Comparison of ENCODE assay signal across 21 mouse cellular contexts in genomic region chr7:101356868-101357267, GRCm38 (mm10). TPM values are rescaled to one million over a fixed set of nuclear protein-coding genes. Genes with fewer than 3 reads are reported as not detected.
A peak's percentile ranks its signal among the peaks of the same experiment; 100 is the strongest.
DNase-seq lines count a peak whose midpoint lies in the region; ATAC-seq lines count a peak whose summit lies in the region.
"Had no signal": no experiment of that assay in that cellular context is flagged by ENCODE, and none has a peak within 500 bp of the region (broad histone marks: within the 10 kb centered on the region; RNA-seq: fewer than 3 reads in every experiment).

No protein-coding gene starts in this region.

- H3K9me3 ChIP-seq in forebrain, embryonic 10.5 days = no peaks in the 10 kb centered on the region
- no peaks in the 10 kb centered on the region for H3K9me3 ChIP-seq in forebrain, embryonic 14.5 days (replicated peaks; ENCODE audit: control insufficient read depth, low read length)
- H3K9me3 ChIP-seq in midbrain, embryonic 10.5 days (replicated peaks) = no peaks in the 10 kb centered on the region
- no peaks in the 10 kb centered on the region for H3K9me3 ChIP-seq in midbrain, embryonic 16.5 days (replicated peaks; ENCODE audit: control insufficient read depth, low read length, poor library complexity, severe bottlenecking)
- no peaks in the 10 kb centered on the region for H3K9me3 ChIP-seq in liver, embryonic 12.5 days (replicated peaks)
- H3K9me3 ChIP-seq: embryonic facial prominence, embryonic 12.5 days; hindbrain, embryonic 12.5 days had no signal

- 71% methylated on average over 3 of the region's 3 CpGs for WGBS in forebrain, embryonic 10.5 days
- WGBS in forebrain, embryonic 14.5 days = 67% methylated on average over 3 of the region's 3 CpGs
- WGBS in midbrain, embryonic 10.5 days = 57% methylated on average over 3 of the region's 3 CpGs
- 78% methylated on average over 3 of the region's 3 CpGs for WGBS in midbrain, embryonic 16.5 days
- 45% methylated on average over 3 of the region's 3 CpGs for WGBS in liver, embryonic 12.5 days (ENCODE audit: insufficient replicate concordance)

- DNase-seq in forebrain, embryonic 10.5 days (ENCODE audit: extremely low spot score, low spot score) = no peak
- no peak for DNase-seq in forebrain, embryonic 14.5 days (ENCODE audit: low spot score)
- no peak for DNase-seq in midbrain, embryonic 10.5 days (ENCODE audit: low spot score)
- DNase-seq in splenic B cell, adult 2 months (ENCODE audit: low read depth, low spot score) = peak; percentile 40
- no peak for DNase-seq in MN1 (ENCODE audit: low spot score)
- no peak for DNase-seq in T-cell, adult 2 months (ENCODE audit: low spot score)
- DNase-seq: adrenal gland, postnatal 25 days; cerebellum, postnatal 14 days; kidney, adult 11 months; kidney, postnatal 14 days; left cerebral cortex, postnatal 4 days; midbrain, embryonic 14.5 days; retina, postnatal 1 day; thymus, adult 2 months had no signal

- H3K9ac ChIP-seq in forebrain, embryonic 14.5 days (ENCODE audit: low read length) = no peak overlapping the region
- H3K9ac ChIP-seq in midbrain, embryonic 16.5 days (ENCODE audit: low read depth, low read length) = no peak overlapping the region
- H3K9ac ChIP-seq in liver, embryonic 12.5 days = no peak overlapping the region
- H3K9ac ChIP-seq: embryonic facial prominence, embryonic 12.5 days; hindbrain, embryonic 12.5 days had no signal

- no peak for ATAC-seq in forebrain, embryonic 14.5 days
- ATAC-seq in midbrain, embryonic 16.5 days = no peak
- ATAC-seq in liver, embryonic 12.5 days = 0 out of 2 replicates have a peak, but pooled peaks have one; percentile 21

- no peak overlapping the region for H3K4me3 ChIP-seq in forebrain, embryonic 10.5 days
- no peak overlapping the region for H3K4me3 ChIP-seq in forebrain, embryonic 14.5 days (ENCODE audit: low read depth, low read length)
- H3K4me3 ChIP-seq in midbrain, embryonic 10.5 days = no peak overlapping the region
- no peak overlapping the region for H3K4me3 ChIP-seq in midbrain, embryonic 16.5 days (ENCODE audit: low read depth, low read length)
- H3K4me3 ChIP-seq in liver, embryonic 12.5 days = no peak overlapping the region
- H3K4me3 ChIP-seq: embryonic facial prominence, embryonic 12.5 days; heart, adult 2 months; hindbrain, embryonic 12.5 days had no signal

- H3K27ac ChIP-seq in forebrain, embryonic 10.5 days = peak overlapping the region; percentile 40
- H3K27ac ChIP-seq in forebrain, embryonic 14.5 days (ENCODE audit: low read depth, low read length) = no peak overlapping the region
- peak overlapping the region; percentile 33 for H3K27ac ChIP-seq in midbrain, embryonic 10.5 days (replicated peaks)
- no peak overlapping the region for H3K27ac ChIP-seq in midbrain, embryonic 16.5 days (ENCODE audit: low read length)
- H3K27ac ChIP-seq in liver, embryonic 12.5 days = peak overlapping the region; percentile 10; the same call in 1 of the 2 replicates
- H3K27ac ChIP-seq: embryonic facial prominence, embryonic 12.5 days; heart, adult 2 months; hindbrain, embryonic 12.5 days had no signal

- no peaks in the 10 kb centered on the region for H3K36me3 ChIP-seq in forebrain, embryonic 10.5 days (replicated peaks)
- no peaks in the 10 kb centered on the region for H3K36me3 ChIP-seq in forebrain, embryonic 14.5 days (ENCODE audit: control insufficient read depth, insufficient read depth, low read length)
- H3K36me3 ChIP-seq in midbrain, embryonic 10.5 days = no peaks in the 10 kb centered on the region
- no peaks in the 10 kb centered on the region for H3K36me3 ChIP-seq in midbrain, embryonic 16.5 days (ENCODE audit: control insufficient read depth, insufficient read depth, low read length)
- H3K36me3 ChIP-seq in liver, embryonic 12.5 days = no peaks in the 10 kb centered on the region; the same call in 1 of the 2 replicates
- no peaks in the 10 kb centered on the region; the same call in none of the 2 replicates for H3K36me3 ChIP-seq in splenic B cell, adult 2 months (ENCODE audit: control insufficient read depth, insufficient read depth, low read length, poor library complexity, severe bottlenecking)
- H3K36me3 ChIP-seq: embryonic facial prominence, embryonic 12.5 days; hindbrain, embryonic 12.5 days had no signal

- H3K27me3 ChIP-seq in forebrain, embryonic 10.5 days (ENCODE audit: poor library complexity, severe bottlenecking) = no peaks in the 10 kb centered on the region
- H3K27me3 ChIP-seq in forebrain, embryonic 14.5 days (replicated peaks; ENCODE audit: control insufficient read depth, insufficient read depth, low read length) = no peaks in the 10 kb centered on the region
- no peaks in the 10 kb centered on the region for H3K27me3 ChIP-seq in midbrain, embryonic 10.5 days (ENCODE audit: low read depth, poor library complexity, severe bottlenecking)
- no peaks in the 10 kb centered on the region for H3K27me3 ChIP-seq in midbrain, embryonic 16.5 days (ENCODE audit: control insufficient read depth, insufficient read depth, low read depth, low read length)
- no peaks in the 10 kb centered on the region for H3K27me3 ChIP-seq in liver, embryonic 12.5 days (replicated peaks)
- no peaks in the 10 kb centered on the region for H3K27me3 ChIP-seq in splenic B cell, adult 2 months (ENCODE audit: control insufficient read depth, insufficient read depth, low read length, poor library complexity, severe bottlenecking)
- H3K27me3 ChIP-seq: embryonic facial prominence, embryonic 12.5 days; hindbrain, embryonic 12.5 days had no signal

- H3K4me1 ChIP-seq in forebrain, embryonic 10.5 days = peaks cover 21% of the 10 kb centered on the region
- H3K4me1 ChIP-seq in forebrain, embryonic 14.5 days (ENCODE audit: control insufficient read depth, insufficient read depth, low read length) = no peaks in the 10 kb centered on the region
- peaks cover 15% of the 10 kb centered on the region for H3K4me1 ChIP-seq in midbrain, embryonic 10.5 days
- H3K4me1 ChIP-seq in midbrain, embryonic 16.5 days (ENCODE audit: control insufficient read depth, insufficient read depth, low read length) = no peaks in the 10 kb centered on the region
- H3K4me1 ChIP-seq in liver, embryonic 12.5 days = peaks cover 65% of the 10 kb centered on the region

- no peak overlapping the region for H3K4me2 ChIP-seq in forebrain, embryonic 14.5 days (ENCODE audit: low read length)
- H3K4me2 ChIP-seq in midbrain, embryonic 16.5 days (ENCODE audit: low read length) = no peak overlapping the region
- H3K4me2 ChIP-seq in liver, embryonic 12.5 days = peak overlapping the region; percentile 14
- H3K4me2 ChIP-seq: embryonic facial prominence, embryonic 12.5 days; hindbrain, embryonic 12.5 days had no signal

RNA-seq across cellular contexts. Expression of gene Arap1, which starts 9.0 kb away (rescaled TPM):
- polyA plus RNA-seq in forebrain, embryonic 10.5 days (2016; fragmentation: Nextera tagmentation; extraction: Ambion mirVana) = 11.7 and 12.9 TPM in 2 replicates
- 5.8 and 6.5 TPM in 2 replicates for polyA plus RNA-seq in forebrain, embryonic 14.5 days (2014; fragmentation: Nextera tagmentation; extraction: Ambion mirVana)
- polyA plus RNA-seq in midbrain, embryonic 10.5 days (2016; fragmentation: Nextera tagmentation; extraction: Ambion mirVana) = 13.6 and 16.3 TPM in 2 replicates
- polyA plus RNA-seq in midbrain, embryonic 16.5 days (2015; fragmentation: Nextera tagmentation; extraction: Ambion mirVana) = 8.8 and 11.4 TPM in 2 replicates
- polyA plus RNA-seq in liver, embryonic 12.5 days (2016; fragmentation: Nextera tagmentation; extraction: Ambion mirVana) = 20.5 and 24.6 TPM in 2 replicates

RNA-seq across cellular contexts. Expression of gene Stard10, which starts 40.0 kb away (rescaled TPM):
- 9.1 and 9.6 TPM in 2 replicates for polyA plus RNA-seq in forebrain, embryonic 10.5 days (2016; fragmentation: Nextera tagmentation; extraction: Ambion mirVana)
- 8.0 and 8.1 TPM in 2 replicates for polyA plus RNA-seq in forebrain, embryonic 14.5 days (2014; fragmentation: Nextera tagmentation; extraction: Ambion mirVana)
- polyA plus RNA-seq in midbrain, embryonic 10.5 days (2016; fragmentation: Nextera tagmentation; extraction: Ambion mirVana) = 5.0 and 7.3 TPM in 2 replicates
- polyA plus RNA-seq in midbrain, embryonic 16.5 days (2015; fragmentation: Nextera tagmentation; extraction: Ambion mirVana) = 6.7 and 8.3 TPM in 2 replicates
- polyA plus RNA-seq in liver, embryonic 12.5 days (2016; fragmentation: Nextera tagmentation; extraction: Ambion mirVana) = 76.9 and 79.5 TPM in 2 replicates

RNA-seq across cellular contexts. Expression of gene Gm45837, which starts 53.8 kb away (rescaled TPM):
- not detected in 2 replicates for polyA plus RNA-seq in forebrain, embryonic 10.5 days (2016; fragmentation: Nextera tagmentation; extraction: Ambion mirVana)
- not detected in 2 replicates for polyA plus RNA-seq in forebrain, embryonic 14.5 days (2014; fragmentation: Nextera tagmentation; extraction: Ambion mirVana)
- 3.0 TPM in 1 of 2 replicates, not detected in the other for polyA plus RNA-seq in midbrain, embryonic 10.5 days (2016; fragmentation: Nextera tagmentation; extraction: Ambion mirVana)
- polyA plus RNA-seq in midbrain, embryonic 16.5 days (2015; fragmentation: Nextera tagmentation; extraction: Ambion mirVana) = 0.65 and 0.69 TPM in 2 replicates
- not detected in 2 replicates for polyA plus RNA-seq in liver, embryonic 12.5 days (2016; fragmentation: Nextera tagmentation; extraction: Ambion mirVana)
- polyA plus RNA-seq: embryonic facial prominence, embryonic 12.5 days; forebrain, embryonic 11.5 days; heart, adult 2 months; hindbrain, embryonic 12.5 days; midbrain, embryonic 14.5 days; neural tube, embryonic 11.5 days; thymus, adult 2 months had no signal

RNA-seq across cellular contexts. Expression of gene Atg16l2, which starts 54.8 kb away (rescaled TPM):
- polyA plus RNA-seq in forebrain, embryonic 10.5 days (2016; fragmentation: Nextera tagmentation; extraction: Ambion mirVana) = 18.4 and 25.9 TPM in 2 replicates
- 13.5 and 17.8 TPM in 2 replicates for polyA plus RNA-seq in forebrain, embryonic 14.5 days (2014; fragmentation: Nextera tagmentation; extraction: Ambion mirVana)
- 20.9 and 21.6 TPM in 2 replicates for polyA plus RNA-seq in midbrain, embryonic 10.5 days (2016; fragmentation: Nextera tagmentation; extraction: Ambion mirVana)
- 29.3 and 36.3 TPM in 2 replicates for polyA plus RNA-seq in midbrain, embryonic 16.5 days (2015; fragmentation: Nextera tagmentation; extraction: Ambion mirVana)
- 4.7 and 5.7 TPM in 2 replicates for polyA plus RNA-seq in liver, embryonic 12.5 days (2016; fragmentation: Nextera tagmentation; extraction: Ambion mirVana)

Comparison
In these comparisons a context has a peak if more than half of its experiments do, and no peak if none do; other contexts are left out.
1. H3K27ac ChIP-seq: peak in forebrain, embryonic 10.5 days (single experiment), midbrain, embryonic 10.5 days (single experiment) and liver, embryonic 12.5 days (single experiment); none in forebrain, embryonic 14.5 days (single experiment) and midbrain, embryonic 16.5 days (single experiment).